Mouse (Mus musculus): Measurements from ENCODE around the gene Vdac2. TPM values are rescaled to one million over a fixed set of nuclear protein-coding genes. Genes with fewer than 3 reads are reported as not detected.

Vdac2 gene
- polyA plus RNA-seq, 1 experiment = 334 TPM

DNA sequence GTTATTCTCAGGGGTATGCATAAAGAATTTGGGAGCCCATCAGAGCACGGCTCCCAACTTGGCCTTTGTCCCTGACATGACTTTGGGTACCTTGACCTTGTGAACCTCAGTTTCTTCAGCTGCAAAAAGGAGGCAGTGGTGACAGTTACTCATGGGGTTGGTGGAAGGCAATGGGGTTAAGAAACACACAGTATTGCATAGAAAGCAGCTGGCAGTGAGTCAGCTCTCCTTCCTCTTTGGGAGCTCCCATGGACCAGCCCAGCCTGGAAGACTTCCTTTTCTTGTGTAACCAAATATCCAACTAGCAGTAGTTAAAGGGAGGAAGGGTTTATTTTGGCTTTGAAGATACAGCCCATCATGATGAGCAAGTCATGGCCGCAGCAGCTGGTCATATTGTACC, 65.4 kb downstream of the Vdac2 start:
- peaks cover 3% of the 10 kb centered on the region; the same call in 1 of the 2 replicates for H3K4me1 ChIP-seq
- H3K4me3 ChIP-seq (replicated peaks) = no peak overlapping the region
- no peaks in the 10 kb centered on the region for H3K9me3 ChIP-seq
- no peaks in the 10 kb centered on the region for H3K36me3 ChIP-seq (replicated peaks; ENCODE audit: low read length)
- H3K27me3 ChIP-seq (replicated peaks) = peaks cover 20% of the 10 kb centered on the region
- no peak for TF ChIP-seq GATA1 (IDR thresholded peaks at IDR 0.05; ENCODE audit: borderline replicate concordance, low read length)
- TF ChIP-seq FLI1 (IDR thresholded peaks at IDR 0.05; ENCODE audit: low read length) = no peak

DNA sequence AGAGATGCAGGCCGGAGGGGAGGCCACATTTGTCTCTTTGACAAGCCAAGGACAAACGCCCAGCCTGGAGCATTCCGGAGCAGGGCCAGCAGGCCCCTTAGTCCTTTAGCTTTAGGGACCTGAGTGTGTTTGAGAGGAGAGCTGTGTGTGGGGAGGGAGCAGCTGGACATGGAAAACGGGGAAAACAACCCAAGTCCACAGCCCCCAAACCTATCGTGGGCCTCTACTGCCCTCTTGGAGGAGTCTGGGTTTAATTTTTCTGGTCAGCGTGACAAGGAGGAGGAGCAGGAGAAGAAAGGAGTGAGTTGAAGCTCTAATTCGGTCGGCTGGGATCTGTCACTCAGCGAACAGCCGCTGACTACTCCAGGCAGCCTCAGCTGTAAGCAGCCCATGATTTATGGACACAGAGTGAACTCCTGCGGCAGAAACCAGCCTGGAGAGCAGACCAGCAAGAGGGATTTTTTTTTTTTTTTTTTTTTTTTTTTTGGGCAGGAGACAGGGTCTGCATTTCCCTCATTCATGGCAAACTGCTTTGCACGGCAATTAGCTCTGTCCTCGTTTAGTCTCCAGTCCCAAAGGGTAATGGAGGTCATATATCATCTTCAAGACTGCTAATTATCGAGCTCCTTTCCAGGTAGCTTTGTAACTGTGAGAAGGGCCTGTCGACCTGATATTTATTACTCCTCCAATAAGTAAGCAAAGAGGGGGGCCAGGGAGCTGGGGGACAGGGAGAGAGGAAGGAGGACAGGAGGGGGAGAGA, 66.7 kb downstream of the Vdac2 start:
- no peak for TF ChIP-seq FLI1 (IDR thresholded peaks at IDR 0.05; ENCODE audit: low read length)
- no peak for TF ChIP-seq GATA1 (IDR thresholded peaks at IDR 0.05; ENCODE audit: borderline replicate concordance, low read length)
- H3K4me3 ChIP-seq (replicated peaks) = no peak overlapping the region
- H3K27me3 ChIP-seq (replicated peaks) = peaks cover 20% of the 10 kb centered on the region
- peaks cover 3% of the 10 kb centered on the region; the same call in 1 of the 2 replicates for H3K4me1 ChIP-seq
- H3K9me3 ChIP-seq = peaks cover 9% of the 10 kb centered on the region
- no peaks in the 10 kb centered on the region for H3K36me3 ChIP-seq (replicated peaks; ENCODE audit: low read length)

DNA sequence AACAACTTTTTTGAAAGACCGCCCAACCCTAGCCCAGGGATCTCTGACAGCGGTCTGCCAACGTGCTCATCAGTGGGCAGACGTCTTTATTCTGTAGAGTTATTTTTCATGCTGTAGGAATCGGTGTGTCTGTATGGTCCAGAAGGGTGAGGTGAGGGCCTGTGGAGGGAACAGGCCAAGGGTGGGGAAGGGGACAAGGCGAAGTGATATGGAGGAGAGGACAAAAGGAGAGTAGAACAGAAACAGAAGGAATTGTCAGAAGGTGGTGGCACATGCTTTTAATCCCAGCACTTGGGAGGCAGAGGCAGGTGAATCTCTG, 67.3 kb downstream of the Vdac2 start:
- peaks cover 12% of the 10 kb centered on the region for H3K9me3 ChIP-seq
- H3K4me3 ChIP-seq (replicated peaks) = no peak overlapping the region
- H3K4me1 ChIP-seq = peaks cover 3% of the 10 kb centered on the region; the same call in 1 of the 2 replicates
- TF ChIP-seq GATA1 (IDR thresholded peaks at IDR 0.05; ENCODE audit: borderline replicate concordance, low read length) = no peak
- TF ChIP-seq FLI1 (IDR thresholded peaks at IDR 0.05; ENCODE audit: low read length) = no peak
- no peaks in the 10 kb centered on the region for H3K36me3 ChIP-seq (replicated peaks; ENCODE audit: low read length)
- H3K27me3 ChIP-seq (replicated peaks) = peaks cover 19% of the 10 kb centered on the region

Other genes with a start within 250 kb of the Vdac2 start
- not detected in 2 replicates for gene Dupd1, start 110.7 kb upstream of the Vdac2 start, polyA plus RNA-seq (2012; ENCODE audit: insufficient read depth, low replicate concordance)
- 1.7 and 4.1 TPM in 2 replicates for gene Samd8, start 74.7 kb upstream of the Vdac2 start, polyA plus RNA-seq (2012; ENCODE audit: insufficient read depth, low replicate concordance)
- gene Dusp13, start 74.1 kb upstream of the Vdac2 start, polyA plus RNA-seq (2012; ENCODE audit: insufficient read depth, low replicate concordance) = 0.25 TPM in 1 of 2 replicates, not detected in the other
- gene Comtd1, start 23.7 kb downstream of the Vdac2 start, polyA plus RNA-seq (2012; ENCODE audit: insufficient read depth, low replicate concordance) = 37.7 and 44.1 TPM in 2 replicates
- gene Zfp503, start 164.4 kb downstream of the Vdac2 start, polyA plus RNA-seq (2012; ENCODE audit: insufficient read depth, low replicate concordance) = 0.77 and 1.3 TPM in 2 replicates
- 7.1 and 12.7 TPM in 2 replicates for gene Lrmda, start 194.5 kb downstream of the Vdac2 start, polyA plus RNA-seq (2012; ENCODE audit: insufficient read depth, low replicate concordance)